Mouse (Mus musculus) hindbrain, embryonic 16.5 days (tissue): ENCODE measurements around the gene Sppl3. TPM values are rescaled to one million over a fixed set of nuclear protein-coding genes. Genes with fewer than 3 reads are reported as not detected.

Experiments
- ATAC-seq: fragments of 200-750 bp; cut with Nextera tagmentation; 2 replicates; pipeline ENCODE4 v1.8.0; 2017; ENCODE audit warnings: moderate TSS enrichment, moderate library complexity
- H3K27ac ChIP-seq: fragments of 300-500 bp; sonication (generic); 2 replicates; pipeline ENCODE4 v1.5.1; 2014; ENCODE audit warnings: low read depth, mild to moderate bottlenecking, control low read depth, low read length, moderate library complexity
- H3K27me3 ChIP-seq: fragments of 300-500 bp; sonication (generic); replicated peaks from 2 replicates; pipeline ENCODE4 v1.6.1; 2014; ENCODE audit warnings: low read length; ENCODE audit not compliant: control insufficient read depth, insufficient read depth
- H3K36me3 ChIP-seq: fragments of 300-500 bp; sonication (generic); 2 replicates; pipeline ENCODE4 v1.6.1; 2014; ENCODE audit warnings: mild to moderate bottlenecking, low read length, moderate library complexity, mixed read lengths; ENCODE audit not compliant: control insufficient read depth, insufficient read depth
- H3K4me1 ChIP-seq: fragments of 300-500 bp; sonication (generic); 2 replicates; pipeline ENCODE4 v1.6.1; 2014; ENCODE audit warnings: low read depth, low read length; ENCODE audit not compliant: control insufficient read depth, insufficient read depth
- H3K4me2 ChIP-seq: fragments of 300-500 bp; sonication (generic); 2 replicates; pipeline ENCODE4 v1.6.1; 2014; ENCODE audit warnings: mild to moderate bottlenecking, low read length, control low read depth, moderate library complexity
- H3K4me3 ChIP-seq: fragments of 300-500 bp; sonication (generic); 2 replicates; pipeline ENCODE4 v1.5.1; 2014; ENCODE audit warnings: mild to moderate bottlenecking, low read length, control low read depth, moderate library complexity
- H3K9ac ChIP-seq: fragments of 300-500 bp; sonication (generic); 2 replicates; pipeline ENCODE4 v1.6.1; 2014; ENCODE audit warnings: low read depth, mild to moderate bottlenecking, control low read depth, low read length, moderate library complexity
- H3K9me3 ChIP-seq: fragments of 300-500 bp; sonication (generic); 2 replicates; pipeline ENCODE4 v1.6.1; 2014; ENCODE audit warnings: mild to moderate bottlenecking, low read length, moderate library complexity; ENCODE audit not compliant: control insufficient read depth
- WGBS: fragments of 180-500 bp; shearing (Covaris S2); extraction: QIAGEN DNeasy Blood & Tissue Kit; methylation state at CpG from one replicate; pipeline ENCODE4 v1.1.7; 2014; 5-methylcytosine and 5-hydroxymethylcytosine counted together
- polyA plus RNA-seq: library from polyadenylated mRNA; unstranded; fragments of >200 nt; fragmentation: Nextera tagmentation; extraction: Ambion mirVana; gene quantifications from 2 replicates; pipeline ENCODE4 v1.2.1, GENCODE M21; 2015

Gene Sppl3
- polyA plus RNA-seq, 1 experiment from 2014 or later: 17.3 TPM

GRCm38 (mm10) chr5:115060067-115060695 lies 49.2 kb downstream of the Sppl3 start:
- Histone ChIP-seq H3K4me1 (no peaks in the 10 kb centered on the region), H3K9me3 (no peaks in the 10 kb centered on the region), H3K4me3 (no peak overlapping the region), H3K27ac (no peak overlapping the region), H3K4me2 (no peak overlapping the region), H3K36me3 (no peaks in the 10 kb centered on the region), H3K27me3 (no peaks in the 10 kb centered on the region), H3K9ac (no peak overlapping the region)
- 84% methylated on average over 8 of the region's 8 CpGs for WGBS
- no peak for ATAC-seq

- no peak for ATAC-seq
- H3K4me1 ChIP-seq: no peaks in the 10 kb centered on the region
- no peak overlapping the region for H3K4me3 ChIP-seq
- no peaks in the 10 kb centered on the region for H3K36me3 ChIP-seq
- no peaks in the 10 kb centered on the region for H3K27me3 ChIP-seq
- H3K27ac ChIP-seq: no peak overlapping the region
- H3K9ac ChIP-seq: no peak overlapping the region
- WGBS: 93% methylated on average over 3 of the region's 3 CpGs
- no peaks in the 10 kb centered on the region for H3K9me3 ChIP-seq
- no peak overlapping the region for H3K4me2 ChIP-seq
These were observed 50.0 kb downstream of the Sppl3 start for GRCm38 (mm10) chr5:115060977-115061376.

- no peaks in the 10 kb centered on the region for H3K27me3 ChIP-seq
- no peak overlapping the region for H3K9ac ChIP-seq
- no peak for ATAC-seq
- H3K27ac ChIP-seq: no peak overlapping the region
- no peak overlapping the region for H3K4me2 ChIP-seq
- H3K4me1 ChIP-seq: no peaks in the 10 kb centered on the region
- no peaks in the 10 kb centered on the region for H3K9me3 ChIP-seq
- 64% methylated on average over 1 of the region's 1 CpGs for WGBS
- no peaks in the 10 kb centered on the region for H3K36me3 ChIP-seq
- H3K4me3 ChIP-seq: no peak overlapping the region
These were observed 51.6 kb downstream of the Sppl3 start for GRCm38 (mm10) chr5:115062566-115062965.

GRCm38 (mm10) chr5:115063391-115063790 lies 52.5 kb downstream of the Sppl3 start:
- ATAC-seq: no peak
- no peak overlapping the region for H3K4me3 ChIP-seq
- H3K27ac ChIP-seq: no peak overlapping the region
- no peaks in the 10 kb centered on the region for H3K9me3 ChIP-seq
- no peaks in the 10 kb centered on the region for H3K4me1 ChIP-seq
- no peaks in the 10 kb centered on the region for H3K36me3 ChIP-seq
- 90% methylated on average over 7 of the region's 7 CpGs for WGBS
- no peaks in the 10 kb centered on the region for H3K27me3 ChIP-seq
- H3K9ac ChIP-seq: no peak overlapping the region
- H3K4me2 ChIP-seq: no peak overlapping the region

DNA sequence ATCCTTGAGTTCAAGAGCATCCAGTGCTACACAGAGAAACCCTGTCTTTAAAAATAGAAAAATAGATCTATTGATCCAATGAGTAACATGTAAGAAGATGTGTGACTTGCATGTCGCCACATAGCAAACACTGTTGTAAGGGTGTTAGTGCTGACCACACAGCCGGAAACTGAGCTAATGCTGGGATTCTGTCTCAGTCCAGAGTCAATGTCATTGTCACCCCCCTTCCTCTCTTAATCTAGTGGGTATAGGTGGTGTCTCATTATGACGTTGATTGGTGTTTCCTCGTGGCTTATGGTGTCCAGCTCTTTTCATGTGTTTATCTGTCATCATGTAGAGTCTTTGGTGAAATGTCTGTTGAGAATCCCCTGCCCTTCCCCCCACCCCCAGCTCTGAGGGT lies 55.3 kb downstream of the Sppl3 start:
- Histone ChIP-seq H3K4me2 (no peak overlapping the region), H3K9ac (no peak overlapping the region), H3K27ac (no peak overlapping the region), H3K27me3 (no peaks in the 10 kb centered on the region), H3K4me3 (no peak overlapping the region), H3K36me3 (no peaks in the 10 kb centered on the region), H3K9me3 (no peaks in the 10 kb centered on the region), H3K4me1 (peaks cover 1% of the 10 kb centered on the region; the same call in 1 of the 2 replicates)
- no peak for ATAC-seq
- WGBS: 74% methylated on average over 4 of the region's 4 CpGs

DNA sequence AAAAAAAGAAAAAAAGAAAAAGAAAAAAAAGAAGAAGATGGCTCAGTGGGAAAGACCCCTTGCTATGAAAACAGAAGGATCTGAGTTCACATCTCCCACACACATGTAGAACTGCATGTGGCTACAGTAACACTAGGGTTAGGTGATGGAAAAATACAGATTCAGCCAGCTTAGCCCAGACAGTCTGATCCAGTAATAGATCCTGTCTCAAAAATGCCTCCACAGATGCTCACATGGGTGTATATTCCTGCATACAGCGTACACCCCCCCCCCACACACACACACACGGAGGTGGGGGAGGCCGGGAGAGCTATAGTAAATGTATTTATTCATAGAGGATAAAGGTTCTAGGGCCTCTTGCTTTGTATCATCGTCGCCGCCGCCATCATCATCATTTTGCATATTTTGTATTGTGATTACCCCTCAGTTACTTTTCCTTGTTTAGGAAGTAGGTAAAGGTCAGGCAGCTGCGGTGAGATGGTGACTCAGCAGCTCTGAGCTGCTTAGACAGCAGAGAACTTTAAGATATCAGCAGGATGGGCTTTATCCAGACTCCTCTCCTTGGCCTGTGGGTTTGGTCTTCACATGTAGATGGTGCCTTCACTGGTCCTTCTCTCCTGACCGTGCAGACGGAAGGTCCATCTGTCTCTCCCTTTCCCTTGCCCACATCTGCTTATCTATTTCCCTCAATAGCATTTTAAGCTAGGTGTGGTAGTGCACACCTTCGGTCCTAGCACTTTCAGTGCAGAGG lies 57.9 kb downstream of the Sppl3 start:
- Histone ChIP-seq H3K9ac (no peak overlapping the region), H3K4me3 (no peak overlapping the region), H3K9me3 (no peaks in the 10 kb centered on the region), H3K36me3 (no peaks in the 10 kb centered on the region), H3K27ac (no peak overlapping the region), H3K4me2 (no peak overlapping the region), H3K27me3 (no peaks in the 10 kb centered on the region), H3K4me1 (peaks cover 3% of the 10 kb centered on the region; the same call in 1 of the 2 replicates)
- ATAC-seq: no peak
- WGBS: 90% methylated on average over 11 of the region's 11 CpGs

GRCm38 (mm10) chr5:115069611-115070010 lies 58.7 kb downstream of the Sppl3 start:
- H3K36me3 ChIP-seq: no peaks in the 10 kb centered on the region
- H3K9ac ChIP-seq: no peak overlapping the region
- no peak overlapping the region for H3K27ac ChIP-seq
- no peak overlapping the region for H3K4me2 ChIP-seq
- no peak for ATAC-seq
- WGBS: 91% methylated on average over 3 of the region's 3 CpGs
- H3K27me3 ChIP-seq: no peaks in the 10 kb centered on the region
- H3K4me3 ChIP-seq: no peak overlapping the region
- peaks cover 3% of the 10 kb centered on the region; the same call in 1 of the 2 replicates for H3K4me1 ChIP-seq
- no peaks in the 10 kb centered on the region for H3K9me3 ChIP-seq

DNA sequence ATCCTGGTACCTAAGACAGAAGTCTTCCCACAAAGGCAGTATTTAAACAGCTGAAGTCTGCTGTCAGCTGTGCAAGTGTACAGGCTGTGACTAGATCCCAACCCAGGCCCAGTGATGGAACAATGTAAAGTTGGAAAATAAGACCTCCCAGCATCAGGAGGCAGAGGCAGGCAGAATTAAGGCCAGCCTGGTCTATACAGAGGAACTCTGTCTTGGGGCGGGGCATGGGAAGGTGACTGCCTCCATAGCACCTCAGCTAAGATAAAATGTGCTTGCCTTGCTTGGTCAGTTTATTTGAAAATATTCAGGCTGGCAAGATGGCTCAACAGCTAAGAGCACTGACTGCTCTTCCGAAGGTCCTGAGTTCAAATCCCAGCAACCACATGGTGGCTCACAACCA lies 59.5 kb downstream of the Sppl3 start:
- no peak overlapping the region for H3K9ac ChIP-seq
- H3K27ac ChIP-seq: no peak overlapping the region
- H3K4me1 ChIP-seq: peaks cover 3% of the 10 kb centered on the region; the same call in 1 of the 2 replicates
- WGBS: 100% methylated on average over 2 of the region's 2 CpGs
- H3K36me3 ChIP-seq: no peaks in the 10 kb centered on the region
- H3K4me2 ChIP-seq: no peak overlapping the region
- no peak overlapping the region for H3K4me3 ChIP-seq
- H3K9me3 ChIP-seq: no peaks in the 10 kb centered on the region
- H3K27me3 ChIP-seq: no peaks in the 10 kb centered on the region
- ATAC-seq: no peak

GRCm38 (mm10) chr5:115071096-115071901 lies 60.4 kb downstream of the Sppl3 start:
- Histone ChIP-seq H3K9me3 (no peaks in the 10 kb centered on the region), H3K9ac (no peak overlapping the region), H3K27me3 (no peaks in the 10 kb centered on the region), H3K4me1 (peaks cover 3% of the 10 kb centered on the region; the same call in 1 of the 2 replicates), H3K4me3 (no peak overlapping the region), H3K27ac (no peak overlapping the region), H3K4me2 (no peak overlapping the region), H3K36me3 (no peaks in the 10 kb centered on the region)
- ATAC-seq: no peak
- 87% methylated on average over 11 of the region's 11 CpGs for WGBS
